Mouse (Mus musculus): ENCODE measurements around the gene Cpa4. TPM values are rescaled to one million over a fixed set of nuclear protein-coding genes. Genes with fewer than 3 reads are reported as not detected.

The Cpa4 gene
- polyA plus RNA-seq, 1 experiment from 2014 or later, result 2.8 TPM

Other genes starting within 250 kb of the Cpa4 start
- gene Zc3hc1, start 177.3 kb upstream of the Cpa4 start, polyA plus RNA-seq (2014; fragmentation: Nextera tagmentation; extraction: Ambion mirVana), result 79.2 and 82.8 TPM in 2 replicates
- 35.2 and 41.1 TPM in 2 replicates for gene Klhdc10, start 166.5 kb upstream of the Cpa4 start, polyA plus RNA-seq (2014; fragmentation: Nextera tagmentation; extraction: Ambion mirVana)
- 37.8 and 44.5 TPM in 2 replicates for gene Tmem209, start 58.6 kb upstream of the Cpa4 start, polyA plus RNA-seq (2014; fragmentation: Nextera tagmentation; extraction: Ambion mirVana)
- gene Ssmem1, start 58.5 kb upstream of the Cpa4 start, polyA plus RNA-seq (2014; fragmentation: Nextera tagmentation; extraction: Ambion mirVana), result 0.16 and 0.20 TPM in 2 replicates
- 4.5 and 5.4 TPM in 2 replicates for gene Cpa2, start 26.8 kb upstream of the Cpa4 start, polyA plus RNA-seq (2014; fragmentation: Nextera tagmentation; extraction: Ambion mirVana)
- 0.10 TPM in 2 replicates for gene Cpa5, start 42.6 kb downstream of the Cpa4 start, polyA plus RNA-seq (2014; fragmentation: Nextera tagmentation; extraction: Ambion mirVana)
- 0.58 and 1.5 TPM in 2 replicates for gene Cpa1, start 70.8 kb downstream of the Cpa4 start, polyA plus RNA-seq (2014; fragmentation: Nextera tagmentation; extraction: Ambion mirVana)
- 15.6 and 16.6 TPM in 2 replicates for gene Cep41, start 125.4 kb downstream of the Cpa4 start, polyA plus RNA-seq (2014; fragmentation: Nextera tagmentation; extraction: Ambion mirVana)
- gene Mest, start 155.2 kb downstream of the Cpa4 start, polyA plus RNA-seq (2014; fragmentation: Nextera tagmentation; extraction: Ambion mirVana), result 409 and 464 TPM in 2 replicates